Mouse (Mus musculus): ENCODE results near the gene Upf3a.
"Not testable (repeated sequence)": the region's sequence is repeated elsewhere in the genome, so short reads cannot be mapped to it uniquely, and the experiment has no call there.

GRCm38 (mm10) chr8:13746212-13746611 lies 39.2 kb upstream of the Upf3a start:
- not testable (repeated sequence) for TF ChIP-seq MAFK (IDR thresholded peaks at IDR 0.05; ENCODE audit: insufficient read depth, low read depth, low read length); HCFC1 (IDR thresholded peaks at IDR 0.05; ENCODE audit: borderline replicate concordance, insufficient read depth, low read length); CHD2 (IDR thresholded peaks at IDR 0.05; ENCODE audit: low read depth, low read length); ZNF384 (IDR thresholded peaks at IDR 0.05; ENCODE audit: low read depth, low read length)
